Mouse (Mus musculus) mature B cell (primary cell): ENCODE measurements at regions not wholly inside any gene's neighbourhood (a gene's known extent, or its start where the extent isn't known, plus 50 kb on each side); places are given as distances from the start of the nearest gene placed in this dataset.
"Not testable (repeated sequence)": the region's sequence is repeated elsewhere in the genome, so short reads cannot be mapped to it uniquely, and the experiment has no call there.

ENCODE experiments used
- in situ Hi-C: fragments of 300-500 bp; cut with MboI; formaldehyde crosslinking; loops from 2 replicates; pipeline ENCODE4 v1.14.3; 2019

- in situ Hi-C loops = no loop called here
Measured at GRCm38 (mm10) chr10:91447974-91448703, 267.0 kb upstream of the Tmpo start.

GRCm38 (mm10) chr10:91443321-91443720 lies 262.2 kb upstream of the Tmpo start:
- in situ Hi-C loops = no loop called here

- in situ Hi-C loops = no loop called here
Measured at GRCm38 (mm10) chr10:91440051-91440450, 258.9 kb upstream of the Tmpo start.

- in situ Hi-C loops = no loop called here
Measured at GRCm38 (mm10) chr10:91437917-91438316, 256.8 kb upstream of the Tmpo start.

- in situ Hi-C loops = no loop called here
Measured at GRCm38 (mm10) chr10:91436091-91436569, 255.0 kb upstream of the Tmpo start.

- in situ Hi-C loops = no loop called here
Measured at GRCm38 (mm10) chr10:91430281-91430680, 249.2 kb upstream of the Tmpo start.

GRCm38 (mm10) chr10:91426584-91426983 lies 245.5 kb upstream of the Tmpo start:
- in situ Hi-C loops = no loop called here

GRCm38 (mm10) chr10:91425625-91426385 lies 244.7 kb upstream of the Tmpo start:
- in situ Hi-C loops = not testable (repeated sequence)

GRCm38 (mm10) chr10:91424786-91425185 lies 243.7 kb upstream of the Tmpo start:
- in situ Hi-C loops = no loop called here

- in situ Hi-C loops = no loop called here
Measured at GRCm38 (mm10) chr10:91387255-91387654, 206.1 kb upstream of the Tmpo start.

GRCm38 (mm10) chr10:91384372-91384771 lies 203.3 kb upstream of the Tmpo start:
- in situ Hi-C loops = no loop called here

GRCm38 (mm10) chr10:91376683-91377082 lies 195.6 kb upstream of the Tmpo start:
- in situ Hi-C loops = no loop called here

- in situ Hi-C loops = no loop called here
Measured at GRCm38 (mm10) chr10:91367488-91367887, 186.4 kb upstream of the Tmpo start.

GRCm38 (mm10) chr10:91362587-91362986 lies 181.5 kb upstream of the Tmpo start:
- in situ Hi-C loops = no loop called here

- in situ Hi-C loops = no loop called here
Measured at GRCm38 (mm10) chr10:91361621-91362020, 180.5 kb upstream of the Tmpo start.

- in situ Hi-C loops = no loop called here
Measured at GRCm38 (mm10) chr10:91345465-91345864, 164.3 kb upstream of the Tmpo start.

GRCm38 (mm10) chr10:91342083-91342482 lies 161.0 kb upstream of the Tmpo start:
- in situ Hi-C loops = no loop called here

- in situ Hi-C loops = no loop called here
Measured at GRCm38 (mm10) chr10:91339361-91339760, 158.2 kb upstream of the Tmpo start.

- in situ Hi-C loops = no loop called here
Measured at GRCm38 (mm10) chr10:91326661-91327312, 145.7 kb upstream of the Tmpo start.

GRCm38 (mm10) chr10:91326144-91326655 lies 145.1 kb upstream of the Tmpo start:
- in situ Hi-C loops = no loop called here

GRCm38 (mm10) chr10:91321226-91321625 lies 140.1 kb upstream of the Tmpo start:
- in situ Hi-C loops = no loop called here

- in situ Hi-C loops = no loop called here
Measured at GRCm38 (mm10) chr10:91319442-91320112, 138.5 kb upstream of the Tmpo start.
